Mouse (Mus musculus) ES-Bruce4 (cell line): Measurements from ENCODE around the gene Dlgap1.

Experiments
- CTCF ChIP-seq: IDR thresholded peaks from one replicate; pipeline ENCODE4 v1.8.1; 2011; ENCODE audit warnings: low read depth, low read length
- POLR2A ChIP-seq: IDR thresholded peaks from one replicate; pipeline ENCODE4 v1.8.1; 2011; ENCODE audit warnings: low read length; ENCODE audit not compliant: insufficient read depth

DNA sequence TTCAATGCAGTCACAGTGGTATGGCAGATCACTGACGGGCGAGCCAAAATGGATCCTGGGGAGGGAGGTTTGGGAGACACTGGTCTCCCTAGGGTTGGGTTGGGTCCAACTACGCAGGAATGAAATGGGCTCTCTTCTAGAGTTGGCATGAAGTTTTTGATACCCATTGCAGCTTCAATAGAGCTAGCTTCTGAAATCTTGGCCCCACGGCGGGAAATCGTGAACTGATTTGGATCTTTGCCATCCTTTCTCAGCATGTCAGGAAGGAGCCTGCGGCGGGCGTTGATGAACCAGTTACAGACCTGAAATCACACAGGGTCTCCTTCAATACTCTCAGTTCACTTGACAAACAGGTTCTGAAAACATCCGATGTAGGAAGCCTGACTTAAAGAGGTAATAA is 876.1 kb downstream of the Dlgap1 start:
- TF ChIP-seq POLR2A: no peak
- TF ChIP-seq CTCF: no peak
